Mouse (Mus musculus): ENCODE measurements around the gene Syne3. TPM values are rescaled to one million over a fixed set of nuclear protein-coding genes. Genes with fewer than 3 reads are reported as not detected.
A peak's percentile ranks its signal among the peaks of the same experiment; 100 is the strongest.

Gene Syne3
- total RNA-seq, 2 experiments from 2014 or later: 7.3 to 7.8 TPM

GRCm38 (mm10) chr12:104964953-104965911 is 44.4 kb downstream of the Syne3 start:
- DNase-seq: no peak

GRCm38 (mm10) chr12:104960421-104960820 is 49.2 kb downstream of the Syne3 start:
- no peak for DNase-seq

- DNase-seq: no peak
These were observed 49.6 kb downstream of the Syne3 start for GRCm38 (mm10) chr12:104959966-104960365.

- DNase-seq: no peak
These were observed 51.3 kb downstream of the Syne3 start for GRCm38 (mm10) chr12:104958263-104958662.

GRCm38 (mm10) chr12:104957165-104957564 is 52.4 kb downstream of the Syne3 start:
- DNase-seq: no peak

- no peak for DNase-seq
These were observed 53.2 kb downstream of the Syne3 start for GRCm38 (mm10) chr12:104956406-104956805.

DNA sequence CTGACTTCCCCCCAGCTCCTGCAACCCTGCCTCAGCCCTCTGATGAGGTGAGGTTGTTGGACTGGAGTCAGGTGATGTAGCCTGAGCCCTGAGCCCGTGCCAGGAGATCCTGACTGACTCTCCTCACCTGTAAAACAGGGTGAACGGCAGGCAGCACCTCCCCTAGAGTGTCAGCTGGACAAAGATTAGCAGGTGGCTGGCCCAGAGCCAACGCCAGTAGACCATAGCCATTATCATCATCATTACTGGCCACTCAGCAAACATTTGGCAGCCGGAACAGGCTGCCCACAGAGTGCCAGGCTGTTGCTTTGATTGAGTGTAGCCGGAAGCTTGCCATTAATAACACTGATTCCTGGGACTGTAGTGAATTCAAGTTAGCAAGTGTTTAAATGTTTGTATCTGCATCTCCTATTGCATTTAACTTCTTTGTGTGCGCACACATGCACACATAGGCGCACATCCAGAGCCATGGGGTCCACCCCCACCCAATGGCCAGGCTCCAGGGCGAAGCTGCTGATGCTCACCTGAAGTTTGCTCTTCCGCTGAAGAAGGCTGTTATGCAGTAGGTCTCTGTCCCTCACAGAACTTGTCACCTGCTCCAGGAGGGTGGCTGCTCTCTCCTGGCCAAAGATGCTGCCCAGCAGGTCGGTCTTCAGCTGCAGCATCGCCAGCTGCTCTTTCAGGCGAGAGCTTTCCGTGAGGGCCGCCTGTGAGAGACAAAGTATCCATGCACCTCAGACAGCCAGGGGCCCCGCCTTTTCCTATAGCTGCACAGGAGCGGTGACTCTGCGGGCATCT is 54.4 kb downstream of the Syne3 start:
- DNase-seq: peak; percentile 59

- DNase-seq: peak; percentile 74
These were observed 55.7 kb downstream of the Syne3 start for GRCm38 (mm10) chr12:104953941-104954340.

- peak; percentile 88 for DNase-seq
These were observed 57.2 kb downstream of the Syne3 start for GRCm38 (mm10) chr12:104952458-104952857.

- no peak for DNase-seq
These were observed 61.7 kb downstream of the Syne3 start for GRCm38 (mm10) chr12:104947911-104948310.

- no peak for DNase-seq
These were observed 63.4 kb downstream of the Syne3 start for GRCm38 (mm10) chr12:104946231-104946630.

DNA sequence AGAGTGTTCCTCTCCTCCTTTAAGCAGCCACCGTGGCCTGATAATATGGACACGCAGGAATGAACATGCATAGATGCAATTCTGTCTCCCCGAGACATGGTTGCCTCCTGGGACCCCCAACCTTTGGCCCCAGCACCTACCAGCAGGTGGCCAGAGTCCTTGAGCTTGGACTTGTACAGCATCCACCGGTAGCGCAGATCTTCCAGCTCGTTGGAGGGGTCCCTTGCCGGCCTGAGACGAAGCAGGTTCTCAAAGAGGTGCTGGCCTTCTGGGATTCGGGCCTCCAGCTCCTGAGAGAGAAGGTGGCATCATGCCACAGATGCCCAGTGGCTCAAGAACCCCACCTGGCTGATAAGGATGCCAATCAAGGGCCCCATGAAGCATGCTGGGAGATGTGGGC is 69.1 kb downstream of the Syne3 start:
- DNase-seq: no peak

DNA sequence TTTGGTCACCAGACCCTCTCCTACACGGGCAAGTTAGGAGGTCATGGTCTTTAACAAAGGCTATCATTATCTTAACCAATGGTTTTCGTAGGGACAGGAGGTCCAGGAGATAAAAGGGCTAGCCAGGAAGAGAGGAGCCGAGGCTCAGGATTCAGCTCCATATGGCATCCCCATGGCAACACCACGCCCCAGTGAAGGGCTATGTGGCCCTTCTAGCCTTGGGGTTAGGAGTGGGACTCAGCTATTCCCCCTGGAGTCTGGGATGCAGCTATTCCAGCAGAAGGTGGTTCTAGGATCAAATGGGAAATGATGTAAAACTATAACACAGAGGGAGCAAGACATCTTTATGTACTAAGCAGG is 69.6 kb downstream of the Syne3 start:
- no peak for DNase-seq

- DNase-seq: peak; percentile 84
These were observed 70.1 kb downstream of the Syne3 start for GRCm38 (mm10) chr12:104939372-104940026.

- no peak for DNase-seq
These were observed 70.7 kb downstream of the Syne3 start for GRCm38 (mm10) chr12:104938935-104939334.

DNA sequence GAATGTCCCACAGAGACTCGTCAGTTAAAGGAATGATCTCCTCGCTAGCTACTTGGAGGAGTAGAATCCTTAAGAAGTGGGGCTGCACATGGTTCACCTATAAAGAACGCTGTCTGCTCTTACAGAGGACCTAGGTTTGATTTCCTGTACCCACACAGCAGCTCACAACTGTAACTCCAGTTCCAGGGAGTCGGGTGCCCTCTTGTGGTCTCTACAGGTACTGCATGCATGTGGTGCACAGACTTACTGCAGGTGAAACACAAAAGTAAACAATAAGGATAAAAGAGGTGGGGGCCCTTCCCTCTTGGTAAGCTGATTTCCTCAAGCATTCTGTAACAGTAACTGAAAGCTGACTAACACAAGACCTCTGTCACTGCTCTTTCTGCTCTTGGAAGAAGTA is 73.4 kb downstream of the Syne3 start:
- peak; percentile 46 for DNase-seq

DNA sequence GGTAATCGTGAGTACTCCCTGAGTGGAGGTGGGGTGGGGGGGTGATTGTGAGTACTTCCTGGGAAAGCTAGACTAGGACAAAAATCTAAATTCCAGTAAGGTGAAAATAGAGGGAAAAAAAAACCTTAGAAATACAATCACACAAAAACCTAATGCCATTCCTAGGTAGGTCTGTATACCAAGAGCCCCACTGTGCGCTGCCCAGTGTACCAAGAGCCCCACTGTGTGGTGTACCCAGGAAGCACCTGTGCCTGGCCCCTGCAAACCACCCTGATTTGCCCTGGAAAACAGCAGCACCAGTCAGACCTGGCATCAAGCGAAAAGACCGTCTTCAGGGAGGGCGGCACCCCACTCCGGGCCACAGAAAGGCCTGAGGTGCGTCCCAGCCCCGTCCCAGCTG is 74.5 kb downstream of the Syne3 start:
- no peak for DNase-seq

- no peak for DNase-seq
These were observed 75.8 kb downstream of the Syne3 start for GRCm38 (mm10) chr12:104933800-104934199.

- DNase-seq: no peak
These were observed 76.4 kb downstream of the Syne3 start for GRCm38 (mm10) chr12:104933217-104933616.

DNA sequence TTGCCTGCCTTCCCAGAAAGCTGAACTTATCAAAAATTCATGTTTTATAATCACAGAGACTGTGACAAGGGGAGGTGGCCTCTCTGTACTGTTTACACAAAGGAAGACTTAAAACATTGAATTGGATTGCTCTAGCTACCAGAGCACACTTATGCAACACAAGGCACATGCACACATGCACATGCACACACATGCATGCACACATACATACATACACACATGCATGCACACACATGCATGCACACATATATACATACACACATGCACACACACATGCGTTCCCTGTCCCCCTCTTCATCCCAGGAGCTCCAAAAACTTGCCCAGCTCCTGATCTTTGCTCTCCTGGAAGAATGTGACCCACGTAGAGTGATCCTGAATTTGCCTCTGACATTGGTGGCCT is 83.8 kb downstream of the Syne3 start:
- DNase-seq: no peak

DNA sequence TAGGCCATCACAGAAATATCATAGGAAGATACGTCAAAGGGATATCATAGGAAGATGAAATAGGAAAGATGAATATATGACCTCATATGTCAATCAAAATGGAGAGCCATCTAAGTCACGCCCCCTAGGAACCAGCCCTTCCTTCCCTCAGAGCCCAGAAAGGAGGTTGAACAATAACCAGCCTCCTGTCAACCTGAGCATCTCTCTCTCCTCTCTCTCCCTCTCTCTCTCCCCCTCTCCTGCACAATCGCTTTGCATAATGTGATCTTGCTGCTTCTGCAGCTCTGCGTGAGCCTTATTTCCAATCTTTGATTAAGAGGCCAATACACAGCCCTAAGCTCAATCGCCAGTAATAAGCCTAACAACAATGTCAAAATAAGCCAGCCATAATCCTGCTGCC is 84.6 kb downstream of the Syne3 start:
- no peak for DNase-seq

DNA sequence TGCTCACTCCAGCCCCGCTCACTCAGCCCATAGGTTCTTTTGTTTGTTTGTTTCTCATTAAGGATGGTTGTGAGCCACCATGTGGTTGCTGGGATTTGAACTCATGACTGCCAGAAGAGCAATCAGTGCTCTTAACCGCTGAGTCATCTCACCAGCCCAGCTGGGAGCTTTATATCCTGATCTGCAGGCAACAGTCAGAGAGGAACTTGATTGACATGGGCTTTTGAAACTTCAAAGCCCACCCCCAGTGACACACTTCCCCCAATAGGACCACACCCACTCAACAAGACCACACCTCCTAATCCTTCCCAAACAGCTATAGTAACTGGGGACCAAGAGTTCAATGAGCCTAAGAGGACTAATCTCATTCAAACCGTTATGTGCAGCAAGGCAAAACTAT is 85.1 kb downstream of the Syne3 start:
- DNase-seq: no peak

DNA sequence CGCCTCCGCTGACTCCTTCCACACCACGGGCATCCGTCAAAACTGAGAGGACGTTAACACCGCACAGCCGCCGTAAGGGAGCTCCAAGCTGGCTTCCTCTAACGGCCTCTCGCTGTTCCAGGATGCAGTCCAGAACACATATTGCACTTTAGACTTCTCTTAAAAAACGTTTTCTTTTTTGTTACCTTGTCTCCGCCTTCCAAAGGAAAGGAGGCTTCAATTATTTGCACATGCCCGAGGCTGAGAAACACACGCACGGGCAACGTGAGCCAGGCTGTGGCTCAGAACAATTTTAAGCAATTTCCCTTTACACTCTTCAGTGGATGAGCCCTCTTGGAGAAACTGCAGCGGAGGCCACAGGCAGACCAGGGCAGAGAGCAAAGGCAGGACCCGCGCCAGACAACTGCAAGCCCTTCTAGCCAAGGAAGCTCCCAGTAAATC is 85.6 kb downstream of the Syne3 start:
- no peak for DNase-seq
